Mouse (Mus musculus) heart, embryonic 16.5 days (tissue): ENCODE measurements around the gene 4632433K11Rik. TPM values are rescaled to one million over a fixed set of nuclear protein-coding genes. Genes with fewer than 3 reads are reported as not detected.

Experiments used
- polyA plus RNA-seq: library from polyadenylated mRNA; unstranded; fragments of >200 nt; fragmentation: Nextera tagmentation; extraction: Ambion mirVana; gene quantifications from 2 replicates; pipeline ENCODE4 v1.2.1, GENCODE M21; 2015

The 4632433K11Rik gene
- polyA plus RNA-seq, 1 experiment from 2014 or later = not detected

Other genes starting within 250 kb of the 4632433K11Rik start
- 5.8 and 6.7 TPM in 2 replicates for gene Tmem238, start 244.5 kb upstream of the 4632433K11Rik start, polyA plus RNA-seq
- gene Rpl28, start 241.2 kb upstream of the 4632433K11Rik start, polyA plus RNA-seq = 191 and 205 TPM in 2 replicates
- gene Ube2s, start 221.5 kb upstream of the 4632433K11Rik start, polyA plus RNA-seq = 338 and 342 TPM in 2 replicates
- 0.05 and 0.07 TPM in 2 replicates for gene Shisa7, start 189.4 kb upstream of the 4632433K11Rik start, polyA plus RNA-seq
- gene Isoc2b, start 163.9 kb upstream of the 4632433K11Rik start, polyA plus RNA-seq = 5.6 and 6.3 TPM in 2 replicates
- gene Isoc2a, start 157.0 kb upstream of the 4632433K11Rik start, polyA plus RNA-seq = 2.0 and 2.1 TPM in 2 replicates
- 0.11 TPM in 1 of 2 replicates, not detected in the other for gene Gm36210, start 127.6 kb upstream of the 4632433K11Rik start, polyA plus RNA-seq
- 2.2 and 2.5 TPM in 2 replicates for gene Zfp628, start 118.9 kb upstream of the 4632433K11Rik start, polyA plus RNA-seq
- 3.9 and 4.6 TPM in 2 replicates for gene Nat14, start 112.1 kb upstream of the 4632433K11Rik start, polyA plus RNA-seq
- gene Ssc5d, start 108.3 kb upstream of the 4632433K11Rik start, polyA plus RNA-seq = 2.6 and 2.7 TPM in 2 replicates
- gene Sbk2, start 69.7 kb upstream of the 4632433K11Rik start, polyA plus RNA-seq = 5.9 and 10.4 TPM in 2 replicates
- gene Sbk3, start 63.0 kb upstream of the 4632433K11Rik start, polyA plus RNA-seq = 0.72 and 0.84 TPM in 2 replicates
- 25.8 and 31.3 TPM in 2 replicates for gene Zfp579, start 38.0 kb upstream of the 4632433K11Rik start, polyA plus RNA-seq
- gene Zfp524, start 19.7 kb upstream of the 4632433K11Rik start, polyA plus RNA-seq = 14.1 and 15.1 TPM in 2 replicates
- 25.6 and 26.2 TPM in 2 replicates for gene Fiz1, start 19.4 kb upstream of the 4632433K11Rik start, polyA plus RNA-seq
- gene Gm44973, start 18.6 kb upstream of the 4632433K11Rik start, polyA plus RNA-seq = 0.95 TPM in 1 of 2 replicates, not detected in the other
- 3.9 and 4.0 TPM in 2 replicates for gene Zfp865, start 13.7 kb upstream of the 4632433K11Rik start, polyA plus RNA-seq
- 1.5 and 2.3 TPM in 2 replicates for gene Ccdc106, start 13.6 kb upstream of the 4632433K11Rik start, polyA plus RNA-seq
- 6.3 and 6.8 TPM in 2 replicates for gene Zfp784, start 4.3 kb downstream of the 4632433K11Rik start, polyA plus RNA-seq
- gene Zfp580, start 17.4 kb downstream of the 4632433K11Rik start, polyA plus RNA-seq = 14.9 and 15.2 TPM in 2 replicates
- gene U2af2, start 28.0 kb downstream of the 4632433K11Rik start, polyA plus RNA-seq = 72.8 and 75.3 TPM in 2 replicates
- 55.8 and 56.9 TPM in 2 replicates for gene Epn1, start 46.1 kb downstream of the 4632433K11Rik start, polyA plus RNA-seq
- not detected in 2 replicates for gene Rfpl4, start 82.8 kb downstream of the 4632433K11Rik start, polyA plus RNA-seq
- gene Rasl2-9, start 91.8 kb downstream of the 4632433K11Rik start, polyA plus RNA-seq = 1.8 and 2.7 TPM in 2 replicates
- 0.01 TPM in 1 of 2 replicates, not detected in the other for gene Vmn1r55, start 115.6 kb downstream of the 4632433K11Rik start, polyA plus RNA-seq
- gene Vmn1r56, start 162.6 kb downstream of the 4632433K11Rik start, polyA plus RNA-seq = not detected in 2 replicates
- not detected in 2 replicates for gene Vmn1r57, start 184.4 kb downstream of the 4632433K11Rik start, polyA plus RNA-seq